Mouse (Mus musculus) granulocyte monocyte progenitor cell, adult 5-6 weeks (primary cell): Measurements from ENCODE around the gene Slc34a3. TPM values are rescaled to one million over a fixed set of nuclear protein-coding genes. Genes with fewer than 3 reads are reported as not detected.
"Not testable (repeated sequence)": the region's sequence is repeated elsewhere in the genome, so short reads cannot be mapped to it uniquely, and the experiment has no call there.

Experiments
- ATAC-seq: replicated peaks from 2 replicates; pipeline ENCODE4 v1.8.0; 2016; ENCODE audit warnings: mild to moderate bottlenecking, moderate TSS enrichment, inconsistent platforms; ENCODE audit not compliant: poor library complexity, severe bottlenecking
- total RNA-seq, 2 experiments: library from RNA; stranded (forward) in 1 of 2; stranded (reverse) in 1 of 2; fragments of 200-712, 200-1000 nt in 1 of 2; fragments of >200 nt in 1 of 2; fragmentation: Nextera tagmentation in 1 of 2; gene quantifications; 2 replicates each; pipeline ENCODE4 v1.2.3; 2014 to 2017

Slc34a3 gene
- not detected in 2 replicates for total RNA-seq (2014; fragmentation: Nextera tagmentation)
- not detected in 2 replicates for total RNA-seq (2017)

DNA sequence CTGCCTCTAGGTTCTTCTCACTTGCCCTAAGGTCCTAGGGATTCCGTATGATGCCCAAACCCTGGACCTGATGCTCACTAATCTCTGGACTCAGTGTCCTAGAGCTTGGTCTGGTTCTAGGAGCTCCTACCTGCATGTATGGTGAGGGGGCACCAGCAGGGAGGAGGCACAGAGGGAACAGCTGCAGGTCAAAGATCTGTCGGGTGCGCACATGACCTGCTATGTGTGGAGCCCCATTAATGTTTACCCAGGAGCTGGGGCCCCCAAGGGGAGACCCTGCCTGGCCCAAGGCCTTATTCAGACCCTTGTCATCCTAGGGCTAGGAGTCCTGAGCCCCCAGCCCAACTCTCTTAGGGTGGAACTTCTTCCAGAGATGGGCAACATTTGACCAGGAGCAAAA lies at the start of gene Slc34a3:
Gene Slc34a3 (minus strand): TSS at position 315 of the 400 bp plus-strand sequence.
- no peak for ATAC-seq

- ATAC-seq: peak; percentile 93
Observed at GRCm38 (mm10) chr2:25278928-25279882, 45.0 kb upstream of the Slc34a3 start.

- ATAC-seq: no peak
Observed at GRCm38 (mm10) chr2:25273010-25273409, 38.8 kb upstream of the Slc34a3 start.

GRCm38 (mm10) chr2:25272515-25272914 lies 38.4 kb upstream of the Slc34a3 start:
- 0 out of 2 replicates have a peak, but pooled peaks have one; percentile 2 for ATAC-seq

DNA sequence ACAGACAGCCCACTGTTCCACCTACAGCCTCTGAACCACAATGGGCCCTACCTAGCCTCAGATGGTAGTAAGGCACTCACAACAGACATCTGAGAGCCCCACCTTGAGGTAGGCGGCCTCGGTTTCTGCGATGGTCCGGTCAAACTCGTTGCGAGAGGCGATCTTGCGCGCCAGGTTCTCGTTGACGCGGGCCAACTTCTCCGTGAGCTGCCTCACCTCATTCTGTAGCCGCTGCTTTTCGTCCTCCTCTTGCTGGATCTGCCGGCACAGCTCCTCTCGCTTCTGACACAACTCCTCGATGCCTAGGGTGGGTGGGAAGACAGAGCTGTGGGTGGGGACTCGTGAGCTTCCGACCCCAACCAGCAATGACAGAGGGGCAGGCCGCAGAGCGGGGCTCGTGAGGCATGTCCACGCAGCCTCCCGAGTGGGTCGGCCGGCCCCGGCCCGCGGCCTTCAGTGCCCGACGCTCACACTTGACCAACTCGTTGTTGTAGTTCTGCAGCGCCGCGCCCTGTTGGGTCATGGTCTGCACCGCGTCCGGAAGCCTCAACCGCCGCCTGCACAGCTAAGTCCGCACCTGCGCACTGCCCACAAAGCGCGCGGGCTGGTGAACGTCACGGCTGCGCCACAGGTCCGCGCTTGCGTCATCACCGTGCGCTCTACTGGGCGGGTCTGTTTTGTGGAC lies 37.8 kb upstream of the Slc34a3 start, which contains the start of the genes Ssna1 and Anapc2:
Gene Ssna1 (minus strand): TSS at position 612 of the 685 bp plus-strand sequence.
Gene Anapc2 (plus strand): TSS at position 652 of the 685 bp plus-strand sequence.
- peak; percentile 95 for ATAC-seq

DNA sequence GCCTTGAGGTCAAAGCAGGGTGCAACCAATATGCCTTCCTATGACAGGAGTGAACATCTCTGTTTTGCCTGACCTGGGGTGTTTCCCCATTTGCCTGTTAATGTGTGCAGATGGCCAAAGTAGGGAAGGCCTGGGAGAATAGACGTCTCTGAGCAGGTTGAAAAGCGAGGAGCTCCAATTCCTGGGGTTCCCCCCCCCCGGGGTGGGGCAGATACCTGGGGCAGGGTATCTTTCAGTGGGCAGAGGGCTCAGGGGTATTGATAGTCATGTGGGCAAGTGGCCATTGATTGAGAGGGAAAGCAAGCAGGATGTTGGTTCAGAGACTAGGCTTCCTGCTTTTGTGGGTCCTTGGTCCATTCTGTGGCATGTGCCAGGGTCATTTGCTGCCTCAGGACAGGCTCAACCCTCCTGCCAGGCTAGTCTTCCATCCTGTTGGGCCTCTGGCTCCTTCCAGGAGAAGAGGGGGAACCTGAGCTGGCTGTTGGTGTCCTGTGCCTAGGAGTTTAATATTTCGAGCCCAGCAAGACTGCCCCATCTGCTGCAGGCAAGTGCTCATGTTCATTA lies 33.7 kb upstream of the Slc34a3 start:
- ATAC-seq: no peak

DNA sequence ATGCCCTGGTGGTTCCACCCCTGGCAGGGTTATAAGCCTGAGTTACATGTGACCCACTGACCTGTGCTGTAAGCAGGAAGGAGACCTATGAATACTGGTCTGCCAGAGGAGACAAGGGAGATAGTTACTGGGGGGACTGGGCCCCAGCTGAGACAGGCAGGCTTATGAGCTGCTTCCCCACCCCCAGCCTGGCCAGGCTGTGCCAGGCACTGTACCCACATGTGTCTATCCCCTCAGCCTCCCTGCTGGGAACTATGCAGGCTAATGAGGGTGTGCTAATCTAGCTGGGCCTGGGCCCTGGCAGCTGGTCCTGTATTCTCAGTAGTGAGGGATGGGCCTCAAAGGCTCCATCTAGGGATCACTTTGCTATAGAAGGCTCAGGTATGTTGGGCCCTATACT lies 33.1 kb upstream of the Slc34a3 start:
- ATAC-seq: no peak

- no peak for ATAC-seq
Observed at GRCm38 (mm10) chr2:25266720-25267119, 32.6 kb upstream of the Slc34a3 start.

- peak; percentile 55 for ATAC-seq
Observed at GRCm38 (mm10) chr2:25265897-25266656, 31.9 kb upstream of the Slc34a3 start.

DNA sequence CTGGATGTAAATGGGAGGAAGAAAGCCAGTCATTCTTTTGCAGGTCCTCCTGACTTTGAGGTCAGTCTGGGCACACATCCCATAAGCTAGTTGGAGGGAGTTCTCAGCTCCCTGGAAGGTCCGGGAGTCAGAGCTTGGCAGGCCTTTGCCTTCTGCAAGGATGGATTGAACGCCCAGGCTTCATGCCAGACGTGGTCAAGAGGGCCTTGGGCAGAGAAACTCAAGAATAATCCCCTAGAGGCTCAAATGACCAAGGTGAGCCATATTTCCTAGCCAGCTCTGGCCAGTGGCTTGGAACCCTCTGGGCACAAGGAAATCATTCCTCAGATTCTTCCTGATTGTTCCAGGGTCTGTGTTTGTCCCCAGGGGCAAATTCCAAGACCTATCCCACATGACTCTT lies 30.7 kb upstream of the Slc34a3 start:
- no peak for ATAC-seq

GRCm38 (mm10) chr2:25264286-25264660 lies 30.1 kb upstream of the Slc34a3 start:
- ATAC-seq: no peak

DNA sequence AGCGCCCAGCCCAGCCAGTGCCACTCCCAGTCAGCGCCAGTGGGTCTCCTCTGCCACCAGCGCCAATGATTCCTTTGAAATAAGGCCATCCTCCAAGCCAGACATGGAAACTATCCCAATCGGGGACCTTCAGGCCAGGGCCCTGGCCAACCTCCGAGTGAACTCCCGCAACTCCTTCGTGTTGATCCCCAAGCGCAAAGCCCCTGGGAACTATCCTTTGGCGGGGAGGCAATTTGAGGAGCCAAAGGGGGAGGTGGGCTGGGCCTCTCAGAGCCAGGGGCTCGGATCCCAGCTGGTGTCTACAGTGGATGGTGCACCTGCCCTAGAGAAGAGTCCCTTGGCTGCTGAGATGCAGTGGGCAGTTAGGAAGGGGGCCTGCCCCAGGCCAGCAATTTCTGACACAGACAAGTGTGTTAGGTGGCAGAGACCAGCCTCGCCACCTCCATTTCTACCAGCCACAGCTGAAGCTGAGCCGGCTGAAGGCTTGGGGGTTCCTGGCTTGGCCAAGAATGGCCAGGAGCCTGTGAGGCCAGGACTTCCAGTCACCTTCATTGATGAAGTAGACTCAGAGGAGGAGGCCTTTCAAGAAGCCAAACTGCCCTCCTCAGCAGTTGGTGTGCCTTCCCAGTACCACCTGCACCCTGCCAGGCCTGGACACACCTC lies 29.6 kb upstream of the Slc34a3 start:
- ATAC-seq: no peak

- peak; percentile 20 for ATAC-seq
Observed at GRCm38 (mm10) chr2:25262795-25263622, 28.8 kb upstream of the Slc34a3 start.

DNA sequence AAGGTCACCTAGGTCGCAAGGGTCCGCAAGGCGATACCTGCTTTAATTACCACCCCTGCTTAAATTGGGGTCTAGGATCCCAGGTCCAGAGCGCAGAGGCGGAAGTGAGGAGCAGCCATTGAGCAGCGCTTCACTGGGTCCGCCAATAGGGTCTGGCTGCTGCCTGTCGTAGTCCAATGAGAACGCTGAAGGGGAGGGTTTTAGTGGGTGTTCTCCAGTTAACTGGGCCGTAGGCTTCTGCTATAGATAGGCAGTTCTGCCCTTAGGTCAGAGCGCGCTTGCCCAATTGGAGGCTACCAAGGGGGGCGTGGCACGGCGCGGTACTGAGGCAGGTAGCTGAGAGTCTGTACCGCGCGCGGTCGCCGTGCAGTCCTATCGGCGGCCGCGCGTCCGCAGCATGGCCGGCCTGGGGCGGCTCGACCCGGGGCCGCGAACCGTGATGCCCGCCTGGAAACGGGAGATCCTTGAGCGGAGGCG lies 28.2 kb upstream of the Slc34a3 start, which contains the start of gene Tprn:
Gene Tprn (plus strand): TSS at position 328 of the 477 bp plus-strand sequence.
- peak; percentile 89 for ATAC-seq

- ATAC-seq: no peak
Observed at GRCm38 (mm10) chr2:25261870-25262269, 27.7 kb upstream of the Slc34a3 start.

DNA sequence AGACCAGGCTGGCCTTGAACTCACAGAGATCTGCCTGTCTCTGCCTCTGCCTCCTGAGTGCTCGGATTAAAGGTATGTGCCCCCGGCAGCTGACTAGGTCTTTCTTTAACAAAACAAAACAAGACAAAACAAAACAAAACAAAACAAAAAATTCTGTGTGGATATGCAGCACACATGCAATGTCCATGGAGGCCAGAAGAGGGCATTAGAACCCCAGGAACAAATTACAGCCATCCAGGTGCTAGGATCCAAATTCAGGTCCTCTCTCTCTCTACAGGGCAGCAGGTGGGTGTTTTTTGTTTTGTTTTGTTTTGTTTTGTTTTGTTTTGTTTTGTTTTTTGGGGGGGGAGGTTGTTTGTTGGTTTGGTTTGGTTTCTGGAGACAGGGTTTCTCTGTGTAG lies 24.7 kb upstream of the Slc34a3 start:
- ATAC-seq: no peak

- ATAC-seq: not testable (repeated sequence)
Observed at GRCm38 (mm10) chr2:25257250-25257649, 23.1 kb upstream of the Slc34a3 start.

- ATAC-seq: peak; percentile 62
Observed at GRCm38 (mm10) chr2:25256443-25257109, 22.4 kb upstream of the Slc34a3 start.
